Mouse (Mus musculus): ENCODE data around the gene Cpa4. TPM values are rescaled to one million over a fixed set of nuclear protein-coding genes. Genes with fewer than 3 reads are reported as not detected.

Gene Cpa4
- polyA plus RNA-seq, 1 experiment from 2014 or later = 2.9 TPM

DNA sequence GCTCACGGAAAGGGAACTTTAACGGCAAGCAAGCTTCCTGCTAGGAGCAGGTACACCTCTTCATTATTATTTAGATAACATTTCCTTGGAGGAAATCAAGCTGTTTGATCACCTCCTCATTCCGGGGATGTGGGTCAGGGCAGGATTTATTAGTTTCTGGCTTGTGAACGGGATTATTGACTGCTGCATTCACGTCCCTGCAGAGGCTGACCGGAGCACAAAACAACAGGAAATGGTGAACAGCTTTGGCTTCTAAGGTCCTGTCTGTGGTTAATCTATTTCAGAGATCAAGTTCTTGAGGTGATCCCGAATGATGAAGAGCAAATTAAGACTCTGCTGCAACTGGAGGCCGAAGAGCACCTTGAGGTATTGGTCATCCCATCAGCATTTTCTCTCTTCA lies 24.3 kb upstream of the Cpa4 start:
- no peaks in the 10 kb centered on the region; the same call in 1 of the 2 replicates for H3K9me3 ChIP-seq
- peak overlapping the region; percentile 92 for H3K27ac ChIP-seq
- H3K27me3 ChIP-seq (ENCODE audit: poor library complexity, severe bottlenecking) = no peaks in the 10 kb centered on the region
- 17% methylated on average over 8 of the region's 8 CpGs for WGBS
- no peaks in the 10 kb centered on the region for H3K36me3 ChIP-seq (replicated peaks)
- H3K4me3 ChIP-seq = no peak overlapping the region
- DNase-seq (ENCODE audit: extremely low spot score, low spot score) = no peak
- H3K4me1 ChIP-seq = peaks cover 81% of the 10 kb centered on the region

DNA sequence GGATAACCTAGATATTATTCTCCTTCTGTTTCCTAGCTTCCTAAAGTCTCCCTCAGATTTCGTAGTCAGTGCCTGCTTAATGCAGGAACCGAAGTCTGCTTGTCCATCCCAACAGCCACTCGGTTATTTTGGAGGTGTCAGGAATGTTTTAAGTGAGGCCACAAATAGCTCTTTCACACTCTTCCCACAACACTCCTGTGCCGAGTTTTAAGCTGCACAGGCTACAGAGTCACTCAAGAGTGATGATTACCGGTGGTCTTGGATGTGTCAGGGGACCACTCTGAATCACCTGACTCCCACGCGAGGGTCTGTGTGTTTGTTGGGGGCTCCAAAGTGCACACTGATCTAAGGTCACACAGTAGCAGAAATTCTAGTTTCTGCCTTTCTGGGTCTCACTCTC lies 22.5 kb upstream of the Cpa4 start:
- peaks cover 96% of the 10 kb centered on the region for H3K4me1 ChIP-seq
- 88% methylated on average over 7 of the region's 7 CpGs for WGBS
- peak overlapping the region; percentile 92 for H3K27ac ChIP-seq
- no peak overlapping the region for H3K4me3 ChIP-seq
- H3K36me3 ChIP-seq (replicated peaks) = 0 out of 2 replicates have a peak, but pooled peaks cover 1% of the 10 kb centered on the region
- no peaks in the 10 kb centered on the region for H3K27me3 ChIP-seq (ENCODE audit: poor library complexity, severe bottlenecking)
- peaks cover 3% of the 10 kb centered on the region for H3K9me3 ChIP-seq
- no peak for DNase-seq (ENCODE audit: extremely low spot score, low spot score)

DNA sequence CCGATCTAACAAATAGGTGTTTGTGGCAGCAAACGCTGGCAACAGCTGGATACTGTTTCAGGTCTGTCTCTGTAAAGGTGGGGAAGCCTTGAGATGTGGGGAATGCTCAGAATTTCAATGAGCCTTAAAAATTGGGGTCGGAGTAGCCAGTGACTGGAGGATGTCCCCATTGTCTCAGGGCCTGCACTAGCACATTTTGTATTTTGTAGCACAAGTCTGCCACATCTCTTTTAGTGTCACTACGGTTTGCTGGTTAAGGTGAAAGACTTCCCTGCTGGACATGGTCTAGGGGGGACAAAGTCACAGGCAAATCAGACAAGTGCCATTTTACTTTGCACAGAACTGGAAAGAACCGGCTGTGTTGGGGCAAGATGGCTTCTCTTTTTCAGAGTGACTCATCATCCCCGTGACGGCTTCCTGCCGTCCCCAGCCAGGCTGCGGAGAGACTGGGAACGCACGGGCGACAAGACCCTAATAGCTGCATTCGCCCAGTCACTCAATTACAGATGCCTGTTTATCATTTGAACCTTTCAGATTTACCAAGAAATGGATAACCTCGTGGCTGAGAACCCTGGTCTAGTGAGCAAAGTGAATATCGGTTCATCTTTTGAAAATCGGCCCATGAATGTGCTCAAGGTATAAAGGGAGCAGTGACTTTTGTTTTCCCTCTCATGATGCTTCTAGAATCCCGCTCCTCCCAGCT lies 21.4 kb upstream of the Cpa4 start:
- H3K36me3 ChIP-seq (replicated peaks) = peaks cover 5% of the 10 kb centered on the region; the same call in 1 of the 2 replicates
- H3K4me1 ChIP-seq = peaks cover 98% of the 10 kb centered on the region
- peak; percentile 63 for DNase-seq (ENCODE audit: extremely low spot score, low spot score)
- peaks cover 8% of the 10 kb centered on the region for H3K9me3 ChIP-seq
- H3K4me3 ChIP-seq = peak overlapping the region; percentile 40
- 12% methylated on average over 17 of the region's 17 CpGs for WGBS
- H3K27ac ChIP-seq = peak overlapping the region; percentile 92
- H3K27me3 ChIP-seq (ENCODE audit: poor library complexity, severe bottlenecking) = no peaks in the 10 kb centered on the region

DNA sequence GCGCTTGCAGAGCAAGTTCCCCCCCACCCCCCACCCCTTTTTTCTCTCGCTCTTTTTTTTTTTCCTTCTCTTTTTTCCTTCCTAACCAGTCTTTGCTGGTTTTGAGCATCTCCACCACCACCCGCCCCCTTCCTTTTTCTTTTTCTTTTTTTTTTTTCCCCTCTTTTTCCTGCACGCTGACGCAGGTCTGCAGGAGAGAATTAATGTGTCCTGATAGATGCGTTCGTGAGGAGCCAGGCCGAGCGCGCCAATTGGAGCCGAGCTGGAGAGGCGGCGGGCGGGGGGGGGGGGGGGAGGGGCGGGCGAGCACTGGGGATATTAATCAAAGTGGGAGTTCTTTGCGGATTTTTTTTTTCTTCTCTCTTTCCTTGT lies 20.9 kb upstream of the Cpa4 start:
- Histone ChIP-seq H3K27me3 (ENCODE audit: poor library complexity, severe bottlenecking) (no peaks in the 10 kb centered on the region), H3K36me3 (replicated peaks) (peaks cover 5% of the 10 kb centered on the region; the same call in 1 of the 2 replicates), H3K4me1 (peaks cover 100% of the 10 kb centered on the region), H3K9me3 (peaks cover 8% of the 10 kb centered on the region), H3K4me3 (peak overlapping the region; percentile 40), H3K27ac (peak overlapping the region; percentile 92)
- DNase-seq (ENCODE audit: extremely low spot score, low spot score) = peak; percentile 75
- 0% methylated on average over 17 of the region's 17 CpGs for WGBS

DNA sequence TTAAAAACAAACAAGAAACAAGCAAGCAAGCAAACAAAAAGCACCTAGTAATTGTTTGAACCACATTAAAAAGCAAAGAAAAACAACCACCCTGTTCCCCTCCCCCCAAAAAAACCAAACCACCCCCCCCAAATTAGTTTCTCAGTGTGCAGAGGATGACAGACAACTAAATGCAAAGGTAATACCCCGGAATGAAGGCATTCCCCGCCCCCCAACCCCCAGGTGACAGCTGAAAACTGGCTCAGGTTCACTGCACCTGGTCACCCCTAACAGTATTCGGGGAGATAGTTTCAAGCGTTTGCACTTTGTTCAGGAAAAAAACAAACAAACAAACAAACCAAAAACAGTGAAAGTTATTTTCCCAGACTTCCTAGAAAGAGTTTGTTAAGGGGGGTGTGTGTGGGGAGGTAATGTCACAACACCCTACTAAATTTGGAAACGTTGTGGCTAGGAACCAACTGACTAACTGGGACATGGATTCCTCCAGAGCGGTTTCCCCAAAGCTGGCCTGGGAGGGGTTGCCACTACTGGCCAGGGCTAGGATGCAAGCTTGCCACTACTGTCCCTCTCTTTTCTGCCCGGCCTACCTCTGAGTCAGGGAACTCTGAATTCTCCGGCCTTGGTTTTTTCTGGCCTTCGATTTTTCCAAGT lies 20.4 kb upstream of the Cpa4 start:
- Histone ChIP-seq H3K9me3 (peaks cover 8% of the 10 kb centered on the region), H3K4me3 (peak overlapping the region; percentile 40; the same call in 1 of the 2 replicates), H3K4me1 (peaks cover 100% of the 10 kb centered on the region), H3K27me3 (ENCODE audit: poor library complexity, severe bottlenecking) (no peaks in the 10 kb centered on the region), H3K36me3 (replicated peaks) (peaks cover 5% of the 10 kb centered on the region; the same call in 1 of the 2 replicates), H3K27ac (peak overlapping the region; percentile 92)
- 18% methylated on average over 9 of the region's 9 CpGs for WGBS
- DNase-seq (ENCODE audit: extremely low spot score, low spot score) = no peak

DNA sequence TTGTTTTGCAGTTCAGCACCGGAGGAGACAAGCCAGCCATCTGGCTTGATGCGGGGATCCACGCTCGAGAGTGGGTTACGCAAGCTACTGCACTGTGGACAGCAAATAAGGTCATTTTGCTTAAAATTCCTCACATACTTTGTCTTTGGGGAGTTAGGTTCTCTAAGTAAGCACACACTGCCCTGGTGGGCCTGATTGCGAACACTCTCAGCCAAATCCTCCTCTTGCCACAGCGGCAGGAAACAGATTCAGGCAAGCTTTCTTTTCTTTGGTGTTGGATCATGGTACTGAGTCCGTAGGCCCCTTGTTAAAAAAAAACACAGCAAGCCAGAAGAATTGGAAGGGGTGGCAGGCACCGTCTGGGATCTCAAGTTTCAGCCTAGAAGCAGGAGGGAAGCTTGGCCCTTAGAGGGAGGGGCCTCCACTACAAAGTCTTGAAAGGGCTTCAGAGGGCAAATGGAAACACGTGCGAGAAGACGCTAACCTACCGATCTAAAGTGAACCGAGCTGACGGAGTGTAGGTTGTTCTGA lies 18.9 kb upstream of the Cpa4 start:
- peaks cover 5% of the 10 kb centered on the region; the same call in 1 of the 2 replicates for H3K36me3 ChIP-seq (replicated peaks)
- 6% methylated on average over 15 of the region's 15 CpGs for WGBS
- H3K4me1 ChIP-seq = peaks cover 96% of the 10 kb centered on the region
- no peaks in the 10 kb centered on the region for H3K27me3 ChIP-seq (ENCODE audit: poor library complexity, severe bottlenecking)
- peak overlapping the region; percentile 27 for H3K4me3 ChIP-seq
- peak overlapping the region; percentile 92 for H3K27ac ChIP-seq
- H3K9me3 ChIP-seq = peaks cover 8% of the 10 kb centered on the region
- peak; percentile 76 for DNase-seq (ENCODE audit: extremely low spot score, low spot score)

DNA sequence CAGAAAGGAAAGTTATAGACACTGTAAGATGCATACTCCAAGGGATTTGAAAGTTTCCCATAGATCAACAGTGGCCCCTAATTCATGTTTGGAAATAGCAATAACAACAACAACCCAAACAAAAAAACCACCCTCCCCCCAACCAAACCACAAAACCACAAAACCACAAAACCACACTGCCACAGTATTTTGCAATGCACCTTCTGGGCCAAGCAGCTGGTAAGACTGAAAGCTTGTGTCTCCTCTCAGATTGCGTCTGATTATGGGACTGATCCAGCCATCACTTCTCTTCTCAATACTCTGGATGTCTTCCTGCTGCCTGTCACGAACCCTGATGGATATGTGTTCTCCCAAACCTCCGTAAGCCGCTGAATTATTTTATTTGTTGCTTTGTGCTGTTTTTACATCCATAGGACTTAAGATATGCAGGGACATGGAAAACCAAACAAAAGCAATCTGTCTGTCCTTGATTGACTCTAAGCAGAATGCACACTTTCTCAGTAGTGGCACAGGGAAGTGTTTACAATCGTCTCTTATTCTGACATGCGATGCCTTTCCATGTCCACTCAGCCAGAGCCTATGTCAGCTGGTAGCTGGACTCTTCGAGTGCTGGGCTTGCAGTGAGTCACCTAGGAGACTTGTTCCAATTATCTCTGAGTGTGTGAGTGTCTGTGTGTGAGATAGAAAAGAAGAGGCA lies 17.5 kb upstream of the Cpa4 start:
- DNase-seq (ENCODE audit: extremely low spot score, low spot score) = no peak
- peak overlapping the region; percentile 92 for H3K27ac ChIP-seq
- H3K36me3 ChIP-seq (replicated peaks) = peaks cover 5% of the 10 kb centered on the region; the same call in 1 of the 2 replicates
- no peak overlapping the region for H3K4me3 ChIP-seq
- H3K9me3 ChIP-seq = peaks cover 8% of the 10 kb centered on the region
- WGBS = 89% methylated on average over 7 of the region's 7 CpGs
- peaks cover 83% of the 10 kb centered on the region for H3K4me1 ChIP-seq
- no peaks in the 10 kb centered on the region for H3K27me3 ChIP-seq (ENCODE audit: poor library complexity, severe bottlenecking)

DNA sequence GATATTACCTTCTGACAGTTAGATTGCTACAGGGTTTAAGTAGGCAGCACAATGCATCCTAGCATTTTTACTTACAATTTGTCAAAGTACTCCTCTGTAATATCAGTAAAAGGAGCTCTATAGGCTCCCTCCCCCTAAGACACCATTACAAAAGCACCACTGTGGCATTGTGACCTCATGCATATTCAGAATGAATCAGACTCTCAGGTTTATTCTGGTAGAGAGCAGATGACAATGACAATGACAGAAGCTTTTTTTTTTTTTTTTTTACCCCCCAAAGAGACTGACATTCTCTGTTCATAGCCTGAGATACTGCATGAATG lies 17.0 kb upstream of the Cpa4 start:
- Histone ChIP-seq H3K4me3 (no peak overlapping the region), H3K9me3 (peaks cover 8% of the 10 kb centered on the region), H3K27me3 (ENCODE audit: poor library complexity, severe bottlenecking) (no peaks in the 10 kb centered on the region), H3K36me3 (replicated peaks) (peaks cover 5% of the 10 kb centered on the region; the same call in 1 of the 2 replicates), H3K27ac (peak overlapping the region; percentile 92), H3K4me1 (peaks cover 83% of the 10 kb centered on the region)
- no peak for DNase-seq (ENCODE audit: extremely low spot score, low spot score)

DNA sequence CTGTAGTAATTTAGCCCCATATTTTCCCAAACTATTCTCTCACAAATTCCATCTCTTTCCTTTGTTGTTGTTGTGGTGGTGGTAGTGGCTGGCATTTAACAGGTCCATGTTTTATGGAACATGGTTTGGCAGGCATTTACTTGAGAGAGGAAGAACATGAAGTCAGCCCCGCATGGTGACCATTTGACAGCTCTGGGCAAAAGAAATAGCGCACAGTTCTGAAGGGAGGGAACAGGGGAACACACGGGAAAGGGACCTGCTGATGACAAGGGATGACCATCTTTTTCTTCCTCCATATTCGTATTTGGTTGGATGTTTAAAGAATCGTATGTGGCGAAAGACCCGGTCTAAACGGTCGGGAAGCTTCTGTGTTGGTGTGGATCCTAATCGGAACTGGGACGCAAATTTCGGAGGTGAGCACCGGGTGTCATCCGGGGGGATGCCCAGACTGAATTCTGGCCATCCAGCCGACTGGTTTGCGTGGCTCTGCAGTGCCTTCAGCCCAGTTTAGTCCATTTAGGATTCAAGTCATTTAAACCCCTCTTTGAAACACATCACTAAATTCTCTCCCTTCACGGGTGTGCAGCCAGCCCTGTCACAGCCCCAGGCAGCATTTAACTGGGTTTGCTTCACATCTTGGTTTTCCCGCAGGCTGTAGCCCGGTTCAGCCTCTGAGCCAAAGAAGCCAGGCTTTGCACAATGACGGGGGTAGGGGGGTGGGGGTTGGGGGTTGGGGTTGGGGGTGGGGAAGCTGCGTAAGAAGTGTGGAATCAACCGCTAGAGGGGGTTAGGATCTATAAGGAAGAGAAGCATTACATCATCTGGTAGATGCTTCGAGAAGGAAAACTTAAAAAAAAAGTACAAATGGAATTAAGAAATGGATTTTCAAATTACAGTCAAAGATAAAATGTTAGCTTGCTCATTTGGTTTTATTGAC lies 16.3 kb upstream of the Cpa4 start:
- WGBS = 16% methylated on average over 23 of the region's 23 CpGs
- Histone ChIP-seq H3K27ac (peak overlapping the region; percentile 92), H3K4me3 (peak overlapping the region; percentile 28), H3K9me3 (peaks cover 8% of the 10 kb centered on the region), H3K27me3 (ENCODE audit: poor library complexity, severe bottlenecking) (no peaks in the 10 kb centered on the region), H3K4me1 (peaks cover 75% of the 10 kb centered on the region), H3K36me3 (replicated peaks) (peaks cover 5% of the 10 kb centered on the region; the same call in 1 of the 2 replicates)
- peak; percentile 76 for DNase-seq (ENCODE audit: extremely low spot score, low spot score)

DNA sequence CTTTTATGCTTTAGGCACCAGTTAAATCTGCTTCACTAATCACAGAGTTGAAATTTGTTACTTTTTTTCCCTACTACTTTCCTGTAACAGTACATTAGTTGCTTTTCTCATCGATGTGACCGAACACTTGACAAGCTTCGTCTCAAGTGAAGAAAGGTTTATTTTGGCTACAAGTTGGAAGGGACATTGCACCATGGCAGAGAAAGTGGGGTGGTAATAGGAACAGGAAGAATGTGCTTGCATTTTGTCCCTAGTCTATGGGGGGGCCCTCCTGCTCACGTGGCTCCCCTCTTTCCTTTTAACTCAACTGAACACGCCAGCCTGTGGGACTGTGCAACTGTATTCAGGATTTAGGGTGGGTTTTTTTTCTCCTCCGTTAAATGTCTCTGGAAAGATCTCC lies 15.5 kb upstream of the Cpa4 start:
- Histone ChIP-seq H3K27me3 (ENCODE audit: poor library complexity, severe bottlenecking) (no peaks in the 10 kb centered on the region), H3K9me3 (peaks cover 8% of the 10 kb centered on the region), H3K4me1 (peaks cover 68% of the 10 kb centered on the region), H3K36me3 (replicated peaks) (peaks cover 5% of the 10 kb centered on the region; the same call in 1 of the 2 replicates), H3K27ac (peak overlapping the region; percentile 92), H3K4me3 (no peak overlapping the region)
- 56% methylated on average over 6 of the region's 6 CpGs for WGBS
- no peak for DNase-seq (ENCODE audit: extremely low spot score, low spot score)

DNA sequence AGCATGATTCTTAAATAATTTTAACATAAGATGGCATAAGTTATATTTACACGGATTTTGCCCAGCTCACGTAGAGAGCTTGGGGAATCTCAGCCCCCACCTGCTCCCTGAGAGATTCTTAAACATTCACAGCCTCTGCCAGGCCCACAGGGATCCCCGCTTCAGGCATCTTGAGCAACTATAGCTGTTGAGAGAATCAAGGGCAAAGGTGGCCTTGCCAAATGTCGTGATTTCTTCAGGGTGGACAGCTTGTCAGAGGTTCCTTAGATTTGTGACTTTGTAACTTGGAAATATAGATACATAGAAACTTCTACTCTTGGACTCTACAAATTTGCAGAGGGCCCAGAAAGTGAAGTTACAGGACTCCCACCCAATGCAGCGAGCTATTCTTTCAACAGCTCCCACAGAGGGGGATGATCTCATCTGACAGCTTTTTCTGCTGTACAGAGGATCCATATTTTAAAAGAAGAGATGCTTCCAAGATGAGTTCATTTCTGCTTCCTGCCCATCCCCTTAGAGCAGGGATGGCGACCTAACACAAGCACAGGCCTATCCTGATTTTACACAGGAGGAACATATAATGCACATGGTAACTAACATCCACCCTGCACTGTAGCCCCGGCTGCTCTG lies 14.7 kb upstream of the Cpa4 start:
- Histone ChIP-seq H3K27me3 (ENCODE audit: poor library complexity, severe bottlenecking) (no peaks in the 10 kb centered on the region), H3K27ac (peak overlapping the region; percentile 92), H3K36me3 (replicated peaks) (peaks cover 5% of the 10 kb centered on the region; the same call in 1 of the 2 replicates), H3K4me3 (no peak overlapping the region), H3K4me1 (peaks cover 60% of the 10 kb centered on the region), H3K9me3 (peaks cover 8% of the 10 kb centered on the region)
- DNase-seq (ENCODE audit: extremely low spot score, low spot score) = no peak
- 84% methylated on average over 7 of the region's 7 CpGs for WGBS

All from forebrain, embryonic 10.5 days (tissue).